Mouse (Mus musculus) layer of hippocampus, postnatal 10 days (tissue): ENCODE results near the gene Myocos. TPM values are rescaled to one million over a fixed set of nuclear protein-coding genes. Genes with fewer than 3 reads are reported as not detected.

ENCODE experiments used
- DNase-seq, 2 experiments: peaks; one replicate each; pipeline ENCODE4 v3.0.0; 2021; ENCODE audit warnings: low spot score in 2 of 2
- microRNA-seq, 2 experiments: library from miRNA; unstranded; fragments of <30 nt; microRNA quantifications; one replicate each; pipeline ENCODE4 v1.2.0; 2021
- total RNA-seq, 2 experiments: library from RNA; stranded (reverse); gene quantifications; 2 replicates each; pipeline ENCODE4 v1.2.3; 2021

Myocos gene
- total RNA-seq, 2 experiments from 2014 or later, result not detected

GRCm38 (mm10) chr1:162620487-162620886 is 37.5 kb downstream of the Myocos start:
- DNase-seq, result no peak

- no peak for DNase-seq
These were observed 42.5 kb downstream of the Myocos start for GRCm38 (mm10) chr1:162615511-162615910.

GRCm38 (mm10) chr1:162611191-162611590 is 46.8 kb downstream of the Myocos start:
- no peak for DNase-seq

- DNase-seq, result no peak
These were observed 48.3 kb downstream of the Myocos start for GRCm38 (mm10) chr1:162609633-162610250.

GRCm38 (mm10) chr1:162608127-162608526 is 49.9 kb downstream of the Myocos start:
- DNase-seq, result no peak

- DNase-seq, result no peak
These were observed 56.7 kb downstream of the Myocos start for GRCm38 (mm10) chr1:162601288-162601687.

GRCm38 (mm10) chr1:162599617-162600016 is 58.4 kb downstream of the Myocos start:
- DNase-seq, result no peak

GRCm38 (mm10) chr1:162597379-162598102 is 60.5 kb downstream of the Myocos start:
- DNase-seq, result no peak

Small RNA genes lying within 50 kb of the gene (microRNA-seq; reads per million reads assigned to microRNA genes)
- 0 reads per million in 2 experiments for gene Gm27616

Other genes with a start within 250 kb of the Myocos start
- 10 to 100 TPM; 65.9 to 73.9 TPM for gene Dnm3, start 180.2 kb downstream of the Myocos start, total RNA-seq
- 10 to 100 TPM; 11.6 to 16.1 TPM for gene Mettl13, start 109.7 kb downstream of the Myocos start, total RNA-seq
- gene Vamp4, start 87.7 kb downstream of the Myocos start, total RNA-seq, result 10 to 100 TPM; 72.0 to 72.3 TPM
- gene Myoc, start 19.1 kb downstream of the Myocos start, total RNA-seq, result 10 to 100 TPM in 1 of 2 experiments, 1 to 10 TPM in 1; 8.3 to 10.0 TPM
- gene Prrc2c, start 82.3 kb upstream of the Myocos start, total RNA-seq, result 100 to 1,000 TPM; 172 to 179 TPM
- gene Fmo4, start 155.8 kb upstream of the Myocos start, total RNA-seq, result under 1 TPM in 1 of 2 experiments, not detected in 1; 0.23 TPM
- gene Fmo1, start 208.4 kb upstream of the Myocos start, total RNA-seq, result 10 to 100 TPM; 25.9 to 28.7 TPM
- under 1 TPM; 0.54 to 0.57 TPM for gene Fmo2, start 240.5 kb upstream of the Myocos start, total RNA-seq